Comparison of ENCODE assay signal across 22 mouse cellular contexts in the genomic region with DNA sequence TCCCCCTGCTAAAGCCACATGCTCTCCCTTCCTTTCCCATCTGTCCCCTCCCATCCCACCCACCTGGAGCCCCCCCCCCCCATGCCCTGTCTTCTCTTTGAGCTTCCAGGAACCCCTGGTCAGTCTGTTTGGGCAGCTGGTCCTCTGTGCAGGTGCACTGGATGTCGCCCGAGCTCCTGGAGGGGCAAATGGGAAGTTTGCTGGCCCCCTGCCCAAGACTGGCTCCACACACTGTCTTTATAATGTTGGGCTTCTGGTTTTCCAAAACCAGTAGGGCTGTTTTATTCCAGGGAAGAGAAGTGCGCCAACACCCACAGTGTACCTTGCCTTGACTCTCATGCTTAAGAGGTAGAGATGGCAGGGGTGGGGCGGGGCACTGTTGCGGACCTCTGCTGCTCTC. TPM values are rescaled to one million over a fixed set of nuclear protein-coding genes. Genes with fewer than 3 reads are reported as not detected.
A peak's percentile ranks its signal among the peaks of the same experiment; 100 is the strongest.
DNase-seq lines count a peak whose midpoint lies in the region; ATAC-seq lines count a peak whose summit lies in the region.
"Had no signal": no experiment of that assay in that cellular context is flagged by ENCODE, and none has a peak within 500 bp of the region (broad histone marks: within the 10 kb centered on the region; RNA-seq: fewer than 3 reads in every experiment).

No protein-coding gene starts in this region.

- no peaks in the 10 kb centered on the region for H3K27me3 ChIP-seq in heart, embryonic 13.5 days (replicated peaks)
- H3K27me3 ChIP-seq in hindbrain, embryonic 10.5 days (ENCODE audit: insufficient read depth, poor library complexity, severe bottlenecking), result no peaks in the 10 kb centered on the region; the same call in 1 of the 2 replicates
- H3K27me3 ChIP-seq in hindbrain, embryonic 12.5 days, result no peaks in the 10 kb centered on the region
- H3K27me3 ChIP-seq in embryonic facial prominence, embryonic 10.5 days (replicated peaks; ENCODE audit: low read depth, poor library complexity, severe bottlenecking), result no peaks in the 10 kb centered on the region
- no peaks in the 10 kb centered on the region for H3K27me3 ChIP-seq in embryonic facial prominence, embryonic 13.5 days
- H3K27me3 ChIP-seq: embryonic facial prominence, embryonic 12.5 days; forebrain, embryonic 15.5 days; hindbrain, embryonic 15.5 days had no signal

- H3K4me2 ChIP-seq in heart, embryonic 13.5 days, result no peak overlapping the region
- no peak overlapping the region for H3K4me2 ChIP-seq in hindbrain, embryonic 12.5 days (replicated peaks)
- no peak overlapping the region for H3K4me2 ChIP-seq in embryonic facial prominence, embryonic 13.5 days
- H3K4me2 ChIP-seq: embryonic facial prominence, embryonic 12.5 days; forebrain, embryonic 15.5 days; hindbrain, embryonic 15.5 days had no signal

- 71% methylated on average over 5 of the region's 5 CpGs for WGBS in heart, embryonic 13.5 days
- 91% methylated on average over 5 of the region's 5 CpGs for WGBS in hindbrain, embryonic 10.5 days
- 82% methylated on average over 5 of the region's 5 CpGs for WGBS in hindbrain, embryonic 12.5 days
- 82% methylated on average over 5 of the region's 5 CpGs for WGBS in embryonic facial prominence, embryonic 10.5 days
- 71% methylated on average over 5 of the region's 5 CpGs for WGBS in embryonic facial prominence, embryonic 13.5 days

- H3K9ac ChIP-seq in heart, embryonic 13.5 days, result peak overlapping the region; percentile 50
- no peak overlapping the region for H3K9ac ChIP-seq in hindbrain, embryonic 12.5 days
- no peak overlapping the region for H3K9ac ChIP-seq in embryonic facial prominence, embryonic 13.5 days
- H3K9ac ChIP-seq: embryonic facial prominence, embryonic 12.5 days; forebrain, embryonic 15.5 days; hindbrain, embryonic 15.5 days had no signal

- ATAC-seq in heart, embryonic 13.5 days (ENCODE audit: extremely low read depth, insufficient number of reproducible peaks, low FRiP score, low TSS enrichment), result no peak
- no peak for ATAC-seq in hindbrain, embryonic 12.5 days (ENCODE audit: low FRiP score)
- no peak for ATAC-seq in embryonic facial prominence, embryonic 13.5 days (ENCODE audit: insufficient number of reproducible peaks, insufficient read depth, low FRiP score, low TSS enrichment, low read depth)
- ATAC-seq: forebrain, embryonic 15.5 days; intestine, postnatal 0 days had no signal

- H3K27ac ChIP-seq in heart, embryonic 13.5 days (replicated peaks), result peak overlapping the region; percentile 48; the same call in 1 of the 2 replicates
- 0 out of 2 replicates have a peak overlapping the region, but pooled peaks have one; percentile 35 for H3K27ac ChIP-seq in hindbrain, embryonic 10.5 days
- H3K27ac ChIP-seq in hindbrain, embryonic 12.5 days, result no peak overlapping the region
- H3K27ac ChIP-seq in embryonic facial prominence, embryonic 10.5 days (replicated peaks), result peak overlapping the region; percentile 35; the same call in 1 of the 2 replicates
- peak overlapping the region; percentile 11; the same call in 1 of the 2 replicates for H3K27ac ChIP-seq in embryonic facial prominence, embryonic 13.5 days
- H3K27ac ChIP-seq: embryonic facial prominence, embryonic 12.5 days; forebrain, embryonic 15.5 days; heart, adult 2 months; hindbrain, embryonic 15.5 days had no signal

- no peak for DNase-seq in heart, postnatal 4 days
- DNase-seq in hindbrain, embryonic 10.5 days (ENCODE audit: low spot score), result no peak
- no peak for DNase-seq in embryonic facial prominence, embryonic 10.5 days (ENCODE audit: low spot score)
- DNase-seq in right cerebral cortex, postnatal 36 days (ENCODE audit: low spot score in 2 of 2), result no peak
- DNase-seq in spleen, postnatal 10 days (ENCODE audit: low spot score in 2 of 2), result no peak
- DNase-seq: adrenal gland, adult 2 months; adrenal gland, postnatal 25 days; cerebellum, adult 2 months; cerebellum, postnatal 14 days; embryo, embryonic 11 days; gastrocnemius, postnatal 36 days; heart, adult 2 months; heart, postnatal 10 days had no signal

- no peaks in the 10 kb centered on the region for H3K36me3 ChIP-seq in heart, embryonic 13.5 days
- no peaks in the 10 kb centered on the region for H3K36me3 ChIP-seq in hindbrain, embryonic 10.5 days
- no peaks in the 10 kb centered on the region for H3K36me3 ChIP-seq in hindbrain, embryonic 12.5 days
- H3K36me3 ChIP-seq in embryonic facial prominence, embryonic 10.5 days (replicated peaks), result no peaks in the 10 kb centered on the region
- H3K36me3 ChIP-seq in embryonic facial prominence, embryonic 13.5 days, result no peaks in the 10 kb centered on the region
- H3K36me3 ChIP-seq: embryonic facial prominence, embryonic 12.5 days; forebrain, embryonic 15.5 days; hindbrain, embryonic 15.5 days had no signal

- H3K9me3 ChIP-seq in heart, embryonic 13.5 days, result no peaks in the 10 kb centered on the region
- no peaks in the 10 kb centered on the region for H3K9me3 ChIP-seq in hindbrain, embryonic 10.5 days
- no peaks in the 10 kb centered on the region for H3K9me3 ChIP-seq in hindbrain, embryonic 12.5 days (replicated peaks)
- no peaks in the 10 kb centered on the region for H3K9me3 ChIP-seq in embryonic facial prominence, embryonic 10.5 days
- no peaks in the 10 kb centered on the region for H3K9me3 ChIP-seq in embryonic facial prominence, embryonic 13.5 days
- H3K9me3 ChIP-seq: embryonic facial prominence, embryonic 12.5 days; forebrain, embryonic 15.5 days; hindbrain, embryonic 15.5 days had no signal

- peaks cover 93% of the 10 kb centered on the region for H3K4me1 ChIP-seq in heart, embryonic 13.5 days
- H3K4me1 ChIP-seq in hindbrain, embryonic 10.5 days (replicated peaks), result peaks cover 62% of the 10 kb centered on the region
- H3K4me1 ChIP-seq in hindbrain, embryonic 12.5 days, result peaks cover 29% of the 10 kb centered on the region
- H3K4me1 ChIP-seq in embryonic facial prominence, embryonic 10.5 days, result peaks cover 62% of the 10 kb centered on the region
- H3K4me1 ChIP-seq in embryonic facial prominence, embryonic 13.5 days, result peaks cover 39% of the 10 kb centered on the region

- H3K4me3 ChIP-seq in heart, embryonic 13.5 days, result no peak overlapping the region
- H3K4me3 ChIP-seq in hindbrain, embryonic 10.5 days, result no peak overlapping the region
- H3K4me3 ChIP-seq in hindbrain, embryonic 12.5 days, result no peak overlapping the region
- H3K4me3 ChIP-seq in embryonic facial prominence, embryonic 10.5 days, result no peak overlapping the region
- H3K4me3 ChIP-seq in embryonic facial prominence, embryonic 13.5 days, result no peak overlapping the region
- H3K4me3 ChIP-seq: embryonic facial prominence, embryonic 12.5 days; forebrain, embryonic 15.5 days; heart, adult 2 months; hindbrain, embryonic 15.5 days had no signal

RNA-seq across cellular contexts. Expression of gene Adcy5, which starts 55.1 kb away (rescaled TPM):
- polyA plus RNA-seq in heart, embryonic 13.5 days (2015; fragmentation: Nextera tagmentation; extraction: Ambion mirVana), result 5.4 and 6.1 TPM in 2 replicates
- total RNA-seq in heart, postnatal 4 days (2021), result 10 to 100 TPM; 65.2 to 65.7 TPM
- polyA plus RNA-seq in hindbrain, embryonic 10.5 days (2016; fragmentation: Nextera tagmentation; extraction: Ambion mirVana), result 0.80 and 1.9 TPM in 2 replicates
- 4.4 and 4.5 TPM in 2 replicates for polyA plus RNA-seq in hindbrain, embryonic 12.5 days (2016; fragmentation: Nextera tagmentation; extraction: Ambion mirVana)
- 0.48 and 0.70 TPM in 2 replicates for polyA plus RNA-seq in embryonic facial prominence, embryonic 10.5 days (2016; fragmentation: Nextera tagmentation; extraction: Ambion mirVana)
- 3.0 and 3.9 TPM in 2 replicates for polyA plus RNA-seq in embryonic facial prominence, embryonic 13.5 days (2015; fragmentation: Nextera tagmentation; extraction: Ambion mirVana)
- total RNA-seq: common myeloid progenitor, adult 5-6 weeks; hematopoietic stem cell, adult 5-6 weeks had no signal
